Mouse (Mus musculus) kidney, postnatal 36 days (tissue): ENCODE results near the gene Cldn8.
A peak's percentile ranks its signal among the peaks of the same experiment; 100 is the strongest.

Experiments
- DNase-seq, 2 experiments: peaks; one replicate each; pipeline ENCODE4 v3.0.0; 2021 to 2022; ENCODE audit warnings: mixed read lengths in 2 of 2

Cldn8 gene

GRCm38 (mm10) chr16:88563045-88563913 is at the start of gene Cldn8:
Cldn8 (minus strand) TSS chr16:88563183.
- DNase-seq: peak; percentile 78 to 79

- no peak for DNase-seq
Observed at GRCm38 (mm10) chr16:88612712-88613111, 49.7 kb upstream of the Cldn8 start.

GRCm38 (mm10) chr16:88611922-88612321 is 48.9 kb upstream of the Cldn8 start, which contains the start of gene Krtap24-1:
Krtap24-1 (minus strand) TSS chr16:88612279.
- DNase-seq: no peak

GRCm38 (mm10) chr16:88604570-88604969 is 41.6 kb upstream of the Cldn8 start:
- DNase-seq: no peak

- no peak for DNase-seq
Observed at GRCm38 (mm10) chr16:88602464-88602863, 39.5 kb upstream of the Cldn8 start.

- no peak for DNase-seq
Observed at GRCm38 (mm10) chr16:88600303-88600702, 37.3 kb upstream of the Cldn8 start.

- DNase-seq: no peak
Observed at GRCm38 (mm10) chr16:88599504-88600237, 36.7 kb upstream of the Cldn8 start.

GRCm38 (mm10) chr16:88592758-88593157 is 29.8 kb upstream of the Cldn8 start:
- DNase-seq: peak; percentile 20 to 51

GRCm38 (mm10) chr16:88583338-88583737 is 20.4 kb upstream of the Cldn8 start:
- DNase-seq: no peak

- no peak for DNase-seq
Observed at GRCm38 (mm10) chr16:88575885-88576679, 13.1 kb upstream of the Cldn8 start.

- peak in 1 of 2 experiments; percentile 25 for DNase-seq
Observed at GRCm38 (mm10) chr16:88572904-88573404, 10.0 kb upstream of the Cldn8 start.

- DNase-seq: no peak
Observed at GRCm38 (mm10) chr16:88570136-88570535, 7.2 kb upstream of the Cldn8 start.

GRCm38 (mm10) chr16:88569732-88570131 is 6.7 kb upstream of the Cldn8 start:
- DNase-seq: no peak

GRCm38 (mm10) chr16:88569096-88569495 is 6.1 kb upstream of the Cldn8 start:
- no peak for DNase-seq

- no peak for DNase-seq
Observed at GRCm38 (mm10) chr16:88561617-88562164, 1.3 kb downstream of the Cldn8 start.

- DNase-seq: peak; percentile 51 to 65
Observed at GRCm38 (mm10) chr16:88542488-88542887, 20.5 kb downstream of the Cldn8 start.

GRCm38 (mm10) chr16:88539841-88540487 is 23.0 kb downstream of the Cldn8 start:
- peak; percentile 7 to 25 for DNase-seq

- DNase-seq: no peak
Observed at GRCm38 (mm10) chr16:88511348-88511747, 51.6 kb downstream of the Cldn8 start.
